Mouse (Mus musculus): Measurements from ENCODE around the gene Lmf1.

- TF ChIP-seq CTCF (IDR thresholded peaks at IDR 0.05; ENCODE audit: low read depth, low read length) (no peak), POLR2A (IDR thresholded peaks at IDR 0.05; ENCODE audit: borderline replicate concordance, low read depth, low read length) (no peak)
These were observed 69.9 kb downstream of the Lmf1 start for GRCm38 (mm10) chr17:25648678-25649216.
